Mouse (Mus musculus): ENCODE results near the gene Tspan5. TPM values are rescaled to one million over a fixed set of nuclear protein-coding genes. Genes with fewer than 3 reads are reported as not detected.

The Tspan5 gene
- total and polyA plus RNA-seq, 2 experiments from 2014 or later, result 7.7 to 25.4 TPM

DNA sequence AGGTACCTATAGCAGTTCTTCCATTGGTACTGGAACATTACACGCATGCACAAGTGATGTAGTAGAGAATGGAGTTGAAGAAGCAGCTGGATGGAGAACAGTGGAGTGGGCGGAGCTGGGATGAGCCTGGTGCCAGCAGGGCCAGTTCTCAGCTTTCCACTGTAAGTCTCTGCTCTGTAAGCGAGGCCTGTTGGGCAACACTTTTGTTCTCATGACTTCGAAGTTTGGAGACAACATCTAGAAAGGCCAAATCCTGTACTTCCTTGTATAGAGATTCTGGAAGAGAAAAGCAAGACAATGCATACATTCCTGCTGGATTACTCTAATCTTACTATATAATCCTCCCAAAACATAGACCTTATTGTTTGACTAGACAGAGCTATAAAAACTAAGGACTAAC lies 185.4 kb downstream of the Tspan5 start:
- Histone ChIP-seq H3K36me3 (replicated peaks; ENCODE audit: control insufficient read depth, insufficient read depth, low read length) (peaks cover 28% of the 10 kb centered on the region), H3K9ac (replicated peaks; ENCODE audit: low read depth, low read length) (no peak overlapping the region), H3K4me1 (ENCODE audit: control insufficient read depth, insufficient read depth) (0 out of 2 replicates have a peak, but pooled peaks cover 5% of the 10 kb centered on the region), H3K27ac (ENCODE audit: low read depth) (no peak overlapping the region), H3K27me3 (ENCODE audit: control insufficient read depth, insufficient read depth, low read length) (no peaks in the 10 kb centered on the region), H3K9me3 (replicated peaks; ENCODE audit: control insufficient read depth, low read length) (no peaks in the 10 kb centered on the region; the same call in 1 of the 2 replicates), H3K4me3 (ENCODE audit: low read depth, low read length) (no peak overlapping the region), H3K4me2 (ENCODE audit: low read depth, low read length) (no peak overlapping the region)
- TF ChIP-seq CTCF (IDR thresholded peaks at IDR 0.05; ENCODE audit: low read depth) (no peak), EP300 (IDR thresholded peaks at IDR 0.05; ENCODE audit: low read depth) (no peak)
- WGBS, result 97% methylated on average over 4 of the region's 4 CpGs
- ATAC-seq (ENCODE audit: insufficient read depth, low read depth), result no peak
- DNase-seq (ENCODE audit: low spot score), result no peak

DNA sequence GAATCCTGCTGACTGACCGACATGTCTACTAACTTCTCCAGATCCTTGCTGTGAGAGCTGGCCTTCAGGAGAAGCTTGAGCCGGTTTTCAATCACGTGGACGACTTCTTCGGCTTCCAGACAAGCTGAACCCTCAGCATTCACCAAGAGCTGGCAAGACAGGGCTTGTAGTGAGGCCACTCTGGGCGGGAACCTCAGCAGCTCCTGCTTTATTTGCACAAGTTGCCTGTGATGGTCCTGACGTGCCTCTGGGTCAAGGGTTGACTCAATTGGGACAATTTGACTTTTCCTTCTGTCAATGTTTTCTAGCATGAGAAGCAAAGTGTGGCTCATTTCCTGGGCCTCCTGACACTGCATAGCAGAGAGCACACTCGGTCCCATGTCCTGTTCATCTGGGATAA lies 194.8 kb downstream of the Tspan5 start:
- no peak overlapping the region for H3K9ac ChIP-seq (replicated peaks; ENCODE audit: low read depth, low read length)
- no peak overlapping the region for H3K4me2 ChIP-seq (ENCODE audit: low read depth, low read length)
- no peaks in the 10 kb centered on the region for H3K9me3 ChIP-seq (replicated peaks; ENCODE audit: control insufficient read depth, low read length)
- H3K36me3 ChIP-seq (replicated peaks; ENCODE audit: control insufficient read depth, insufficient read depth, low read length), result peaks cover 44% of the 10 kb centered on the region
- no peaks in the 10 kb centered on the region for H3K27me3 ChIP-seq (ENCODE audit: control insufficient read depth, insufficient read depth, low read length)
- DNase-seq (ENCODE audit: low spot score) (no peak), ATAC-seq (ENCODE audit: insufficient read depth, low read depth) (no peak)
- H3K4me1 ChIP-seq (ENCODE audit: control insufficient read depth, insufficient read depth), result no peaks in the 10 kb centered on the region
- TF ChIP-seq EP300 (IDR thresholded peaks at IDR 0.05; ENCODE audit: low read depth), result no peak
- no peak for TF ChIP-seq CTCF (IDR thresholded peaks at IDR 0.05; ENCODE audit: low read depth)
- no peak overlapping the region for H3K27ac ChIP-seq (ENCODE audit: low read depth)
- no peak overlapping the region for H3K4me3 ChIP-seq (ENCODE audit: low read depth, low read length)
- 91% methylated on average over 8 of the region's 8 CpGs for WGBS

DNA sequence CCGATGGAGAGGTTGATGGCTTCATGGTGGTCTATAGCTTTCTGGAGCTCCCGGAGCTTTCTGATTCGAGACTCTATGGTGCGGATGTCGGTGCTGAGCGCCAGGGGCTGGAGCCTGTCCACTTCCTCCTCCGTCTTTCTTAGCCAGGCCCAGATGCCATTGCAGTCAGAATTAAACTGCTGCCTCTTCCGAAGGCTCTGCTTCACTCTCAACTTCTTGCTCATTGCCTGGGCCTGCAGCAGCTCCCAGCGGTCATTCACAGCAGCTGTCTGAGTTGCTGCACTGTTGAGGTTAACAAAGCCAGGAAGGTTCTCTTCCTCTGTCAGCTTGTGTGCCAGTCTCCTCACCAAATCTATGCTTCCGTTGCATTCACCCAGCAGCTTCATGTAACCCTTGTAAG lies 195.2 kb downstream of the Tspan5 start:
- no peaks in the 10 kb centered on the region for H3K9me3 ChIP-seq (replicated peaks; ENCODE audit: control insufficient read depth, low read length)
- H3K4me3 ChIP-seq (ENCODE audit: low read depth, low read length), result no peak overlapping the region
- H3K9ac ChIP-seq (replicated peaks; ENCODE audit: low read depth, low read length), result no peak overlapping the region
- peaks cover 47% of the 10 kb centered on the region for H3K36me3 ChIP-seq (replicated peaks; ENCODE audit: control insufficient read depth, insufficient read depth, low read length)
- 92% methylated on average over 10 of the region's 10 CpGs for WGBS
- H3K27me3 ChIP-seq (ENCODE audit: control insufficient read depth, insufficient read depth, low read length), result no peaks in the 10 kb centered on the region
- TF ChIP-seq CTCF (IDR thresholded peaks at IDR 0.05; ENCODE audit: low read depth) (no peak), EP300 (IDR thresholded peaks at IDR 0.05; ENCODE audit: low read depth) (no peak)
- DNase-seq (ENCODE audit: low spot score), result no peak
- no peak overlapping the region for H3K4me2 ChIP-seq (ENCODE audit: low read depth, low read length)
- no peak overlapping the region for H3K27ac ChIP-seq (ENCODE audit: low read depth)
- no peak for ATAC-seq (ENCODE audit: insufficient read depth, low read depth)
- no peaks in the 10 kb centered on the region for H3K4me1 ChIP-seq (ENCODE audit: control insufficient read depth, insufficient read depth)

DNA sequence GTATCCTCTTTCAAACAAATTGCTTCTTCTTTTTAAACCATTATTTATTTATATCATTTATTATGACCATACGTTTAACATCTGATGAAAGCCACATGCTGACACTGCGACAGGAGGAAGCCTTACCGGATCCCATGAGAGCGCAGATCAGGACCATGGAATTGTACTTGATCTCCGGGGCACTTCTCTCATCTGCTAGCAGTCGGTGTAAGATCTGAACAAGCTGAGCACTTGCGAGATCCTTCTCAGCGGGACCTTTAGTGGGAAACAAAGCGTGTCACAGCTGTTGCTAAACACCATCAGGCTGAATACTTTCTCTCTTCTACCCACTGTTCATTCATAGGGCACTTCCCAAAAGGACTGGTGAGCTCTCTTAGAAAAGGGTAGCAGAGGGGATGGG lies 199.6 kb downstream of the Tspan5 start:
- Histone ChIP-seq H3K27ac (ENCODE audit: low read depth) (no peak overlapping the region), H3K36me3 (replicated peaks; ENCODE audit: control insufficient read depth, insufficient read depth, low read length) (peaks cover 69% of the 10 kb centered on the region), H3K4me3 (ENCODE audit: low read depth, low read length) (no peak overlapping the region), H3K9me3 (replicated peaks; ENCODE audit: control insufficient read depth, low read length) (no peaks in the 10 kb centered on the region), H3K9ac (replicated peaks; ENCODE audit: low read depth, low read length) (no peak overlapping the region), H3K4me1 (ENCODE audit: control insufficient read depth, insufficient read depth) (no peaks in the 10 kb centered on the region), H3K27me3 (ENCODE audit: control insufficient read depth, insufficient read depth, low read length) (no peaks in the 10 kb centered on the region), H3K4me2 (ENCODE audit: low read depth, low read length) (no peak overlapping the region)
- ATAC-seq (ENCODE audit: insufficient read depth, low read depth), result no peak
- WGBS, result 72% methylated on average over 9 of the region's 9 CpGs
- no peak for TF ChIP-seq CTCF (IDR thresholded peaks at IDR 0.05; ENCODE audit: low read depth)
- TF ChIP-seq EP300 (IDR thresholded peaks at IDR 0.05; ENCODE audit: low read depth), result no peak
- DNase-seq (ENCODE audit: low spot score), result no peak

DNA sequence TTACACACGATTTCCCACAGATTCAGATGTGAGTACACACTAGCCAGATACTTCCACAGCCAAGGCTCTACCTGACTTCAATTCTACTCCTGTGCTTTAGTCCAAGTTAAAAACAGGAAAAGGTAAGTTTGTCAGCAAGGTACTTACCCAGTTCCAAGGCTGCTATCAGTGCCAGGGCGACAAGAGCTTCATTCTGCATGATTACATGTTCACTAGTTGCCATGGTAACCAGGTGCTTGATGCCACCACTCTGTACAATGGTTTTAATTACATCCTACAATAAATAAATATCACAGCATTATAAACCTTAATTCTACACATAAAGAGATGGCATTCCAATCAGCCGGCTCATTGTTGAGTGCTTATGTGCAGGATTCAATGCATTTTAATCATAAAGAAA lies 203.5 kb downstream of the Tspan5 start:
- H3K4me3 ChIP-seq (ENCODE audit: low read depth, low read length), result no peak overlapping the region
- 94% methylated on average over 3 of the region's 3 CpGs for WGBS
- H3K4me1 ChIP-seq (ENCODE audit: control insufficient read depth, insufficient read depth), result no peaks in the 10 kb centered on the region
- H3K9me3 ChIP-seq (replicated peaks; ENCODE audit: control insufficient read depth, low read length), result no peaks in the 10 kb centered on the region
- DNase-seq (ENCODE audit: low spot score) (no peak), ATAC-seq (ENCODE audit: insufficient read depth, low read depth) (no peak)
- H3K27me3 ChIP-seq (ENCODE audit: control insufficient read depth, insufficient read depth, low read length), result no peaks in the 10 kb centered on the region
- no peak overlapping the region for H3K9ac ChIP-seq (replicated peaks; ENCODE audit: low read depth, low read length)
- H3K4me2 ChIP-seq (ENCODE audit: low read depth, low read length), result no peak overlapping the region
- H3K27ac ChIP-seq (ENCODE audit: low read depth), result no peak overlapping the region
- no peak for TF ChIP-seq EP300 (IDR thresholded peaks at IDR 0.05; ENCODE audit: low read depth)
- H3K36me3 ChIP-seq (replicated peaks; ENCODE audit: control insufficient read depth, insufficient read depth, low read length), result peaks cover 51% of the 10 kb centered on the region

DNA sequence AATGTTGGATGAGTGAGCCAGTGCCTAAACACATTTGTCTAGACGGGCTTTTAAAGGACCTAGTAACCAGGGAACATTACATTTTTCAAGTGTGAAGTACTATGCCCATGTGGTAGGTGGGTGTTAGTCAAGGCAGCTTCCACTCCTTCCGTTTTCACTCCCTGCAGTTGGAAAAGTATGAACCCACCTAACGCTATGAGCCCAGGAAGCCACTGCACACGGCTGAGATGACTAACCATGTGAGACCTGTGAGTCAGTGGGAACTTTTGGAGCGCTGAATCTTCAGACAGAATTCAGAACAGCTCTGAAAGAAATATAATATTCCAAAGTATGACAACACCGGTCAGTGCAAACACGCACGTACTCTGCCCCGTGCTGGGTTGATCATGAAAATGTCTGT lies 207.1 kb downstream of the Tspan5 start:
- Histone ChIP-seq H3K4me3 (ENCODE audit: low read depth, low read length) (no peak overlapping the region), H3K9ac (replicated peaks; ENCODE audit: low read depth, low read length) (no peak overlapping the region), H3K36me3 (replicated peaks; ENCODE audit: control insufficient read depth, insufficient read depth, low read length) (peaks cover 50% of the 10 kb centered on the region), H3K4me1 (ENCODE audit: control insufficient read depth, insufficient read depth) (no peaks in the 10 kb centered on the region), H3K9me3 (replicated peaks; ENCODE audit: control insufficient read depth, low read length) (no peaks in the 10 kb centered on the region), H3K27ac (ENCODE audit: low read depth) (no peak overlapping the region), H3K4me2 (ENCODE audit: low read depth, low read length) (no peak overlapping the region), H3K27me3 (ENCODE audit: control insufficient read depth, insufficient read depth, low read length) (no peaks in the 10 kb centered on the region)
- ATAC-seq (ENCODE audit: insufficient read depth, low read depth) (no peak), DNase-seq (ENCODE audit: low spot score) (no peak)
- 92% methylated on average over 9 of the region's 9 CpGs for WGBS
- TF ChIP-seq CTCF (IDR thresholded peaks at IDR 0.05; ENCODE audit: low read depth), result no peak
- TF ChIP-seq EP300 (IDR thresholded peaks at IDR 0.05; ENCODE audit: low read depth), result no peak
